Mouse (Mus musculus) cerebellum, postnatal 10 days (tissue): ENCODE data around the gene Hpgd.
A peak's percentile ranks its signal among the peaks of the same experiment; 100 is the strongest.
"Not testable (repeated sequence)": the region's sequence is repeated elsewhere in the genome, so short reads cannot be mapped to it uniquely, and the experiment has no call there.

Experiments used
- DNase-seq, 2 experiments: peaks; one replicate each; pipeline ENCODE4 v3.0.0; 2021; ENCODE audit warnings: mixed read lengths in 2 of 2

Hpgd gene

DNA sequence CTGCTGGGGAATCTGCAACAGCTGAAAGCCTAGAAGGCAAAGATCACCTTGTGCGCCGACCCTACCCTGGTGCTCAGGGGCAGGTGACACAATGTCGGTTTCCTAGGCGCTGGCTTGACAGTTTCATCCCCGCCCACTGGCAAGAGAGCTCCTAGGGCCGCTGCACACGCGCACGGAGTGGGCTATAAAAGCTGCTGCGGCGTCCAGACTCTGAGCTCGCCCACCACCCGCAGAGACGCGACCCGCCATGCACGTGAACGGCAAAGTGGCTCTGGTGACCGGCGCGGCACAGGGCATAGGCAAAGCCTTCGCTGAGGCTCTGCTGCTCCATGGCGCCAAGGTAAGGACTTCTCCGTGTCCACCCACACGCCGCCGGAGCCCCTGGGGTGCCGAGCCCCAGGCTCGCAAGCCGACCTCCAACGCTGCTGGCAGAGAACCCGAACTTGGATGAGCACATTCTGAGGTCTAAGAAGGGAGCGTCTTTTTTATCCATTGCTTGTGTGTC lies at the start of gene Hpgd:
Hpgd (plus strand) TSS at position 213 of the 505 bp plus-strand sequence.
- peak; percentile 68 to 79 for DNase-seq

DNA sequence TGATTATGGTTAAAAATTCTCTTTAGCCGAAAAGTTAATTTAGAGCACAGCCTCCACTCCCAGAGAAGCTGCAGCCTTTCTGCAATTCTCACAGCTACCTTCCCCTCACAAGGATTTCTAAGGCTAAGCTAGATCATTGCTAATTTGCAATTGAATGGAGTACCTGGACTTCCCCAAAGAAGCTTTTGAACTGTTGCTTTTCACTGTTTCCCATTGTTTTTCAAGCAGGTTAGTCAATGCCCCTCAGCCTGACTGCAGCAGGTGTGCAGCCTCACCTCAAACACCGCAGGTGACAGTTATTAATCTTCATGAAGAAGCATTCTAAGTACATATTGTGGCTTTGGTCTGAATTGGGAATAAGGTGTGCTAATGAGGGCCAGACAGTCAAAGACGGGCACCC lies 42.7 kb upstream of the Hpgd start:
- not testable (repeated sequence) for DNase-seq

DNA sequence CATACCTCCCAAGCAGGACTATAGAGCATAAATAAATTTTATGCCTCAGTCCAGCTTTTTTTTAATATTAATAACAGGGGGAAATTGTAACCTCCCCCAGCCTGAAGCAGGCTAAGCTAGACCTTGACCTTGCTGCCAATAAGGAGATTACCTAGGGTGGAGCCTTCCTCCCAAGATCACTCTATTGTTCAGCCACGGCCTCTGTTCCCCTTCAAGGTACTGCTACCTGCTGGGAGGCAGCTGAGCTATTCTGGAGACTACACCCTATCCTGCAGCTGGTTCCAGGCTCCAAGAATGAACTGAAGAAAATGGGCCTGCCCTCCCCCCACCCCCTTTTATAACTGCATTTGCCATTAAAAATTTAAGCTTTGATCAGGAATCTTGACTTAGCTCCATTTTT lies 42.1 kb upstream of the Hpgd start:
- no peak for DNase-seq

DNA sequence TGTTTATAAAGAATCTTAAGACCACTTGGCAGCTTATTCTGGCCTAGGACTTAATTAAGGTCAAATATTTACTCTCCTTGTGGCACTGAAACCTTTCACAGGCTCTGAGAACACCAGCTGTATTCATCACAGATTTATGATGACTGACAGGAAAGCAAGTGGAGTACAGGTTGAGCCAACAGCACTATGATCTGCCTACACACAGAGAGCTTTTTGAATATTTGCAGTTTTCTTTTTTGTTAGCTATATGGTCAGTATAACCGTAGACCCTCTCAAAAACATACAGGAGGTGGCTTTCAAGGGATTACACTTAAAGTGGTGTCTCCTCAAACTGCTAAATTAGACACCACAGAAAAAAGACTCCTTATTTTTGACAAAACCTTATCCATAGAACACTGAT lies 33.2 kb upstream of the Hpgd start:
- no peak for DNase-seq

DNA sequence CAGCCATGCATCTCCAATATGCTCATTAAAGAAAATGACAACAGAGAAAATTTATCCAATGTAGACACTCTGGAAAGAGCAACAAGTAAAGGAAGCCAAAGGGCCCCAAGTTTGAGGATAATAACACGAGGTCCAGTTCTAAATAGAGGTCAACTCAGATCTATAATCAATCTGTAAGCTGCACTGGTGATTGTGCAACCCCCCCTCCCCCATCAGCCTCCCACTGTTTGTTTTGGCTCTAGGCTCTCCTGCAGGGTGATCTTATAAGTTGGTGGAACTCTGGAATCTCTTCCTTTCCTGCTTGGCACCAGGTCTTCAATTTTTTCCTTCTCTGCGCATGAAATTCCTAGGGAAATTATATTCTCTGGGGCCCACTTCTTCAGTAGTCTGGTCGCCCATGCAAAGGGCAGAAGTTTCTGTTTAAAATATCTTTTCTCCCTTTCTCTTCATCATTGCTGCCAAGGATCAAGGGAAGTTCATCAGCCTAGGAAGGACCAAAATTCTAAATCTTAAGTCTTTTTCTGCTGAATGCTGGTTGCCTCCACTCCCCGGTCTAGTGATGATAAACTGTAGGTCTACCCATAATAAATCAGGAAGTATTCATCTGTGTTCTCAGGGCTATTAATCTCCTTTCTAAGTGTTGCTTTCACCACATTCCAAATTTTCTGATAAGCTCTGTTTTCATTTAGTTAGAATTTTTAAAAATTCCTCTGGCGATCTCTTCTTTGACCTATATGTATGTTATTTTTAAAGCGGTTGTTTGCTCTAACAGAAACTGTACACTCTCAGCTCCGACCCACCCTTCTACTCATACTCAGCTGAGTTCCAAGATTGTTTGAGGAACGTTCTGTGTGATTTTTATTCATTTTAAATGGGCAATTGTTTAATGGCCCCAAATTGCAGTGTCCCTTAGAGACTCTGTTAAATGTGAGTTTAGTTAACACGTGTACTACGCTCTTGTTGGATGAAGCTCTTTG lies 24.4 kb upstream of the Hpgd start:
- no peak for DNase-seq

DNA sequence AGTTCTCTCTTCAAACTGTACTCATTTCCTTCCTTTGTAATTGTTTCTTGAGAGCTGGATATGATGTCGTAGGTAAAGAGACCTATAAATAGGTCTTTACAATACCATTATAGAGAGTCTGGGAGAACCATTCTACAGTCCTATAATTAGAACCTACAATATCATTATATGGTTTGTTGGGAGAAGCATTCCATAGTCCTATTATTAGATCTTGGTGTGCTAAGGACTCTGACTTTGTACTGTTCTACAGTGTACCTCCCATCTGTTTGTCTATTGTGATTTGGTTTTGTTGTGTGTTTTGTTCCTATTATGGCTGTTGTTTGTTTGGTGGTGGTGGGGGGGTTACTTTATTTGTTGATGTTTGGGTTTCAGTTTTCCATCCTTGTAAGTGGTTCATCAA lies 21.5 kb upstream of the Hpgd start:
- DNase-seq: no peak

DNA sequence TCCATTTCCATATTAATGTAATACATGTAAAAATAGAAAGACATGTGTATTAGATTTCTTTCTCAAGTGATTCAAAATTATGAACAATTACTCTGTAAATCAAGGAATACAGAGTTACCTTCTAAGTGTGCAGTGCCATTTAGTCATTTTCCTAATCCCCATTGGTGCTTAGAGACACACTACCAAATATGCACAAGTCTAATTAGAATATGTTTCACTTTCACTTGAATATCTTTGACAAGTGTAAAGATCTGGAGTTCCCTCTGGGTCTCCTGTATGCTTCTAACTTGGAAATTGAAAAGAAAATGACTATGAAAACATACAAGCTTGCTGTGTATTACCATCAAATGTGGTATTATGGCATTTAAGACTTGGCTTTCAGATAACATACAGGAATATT lies 19.1 kb upstream of the Hpgd start:
- DNase-seq: no peak

DNA sequence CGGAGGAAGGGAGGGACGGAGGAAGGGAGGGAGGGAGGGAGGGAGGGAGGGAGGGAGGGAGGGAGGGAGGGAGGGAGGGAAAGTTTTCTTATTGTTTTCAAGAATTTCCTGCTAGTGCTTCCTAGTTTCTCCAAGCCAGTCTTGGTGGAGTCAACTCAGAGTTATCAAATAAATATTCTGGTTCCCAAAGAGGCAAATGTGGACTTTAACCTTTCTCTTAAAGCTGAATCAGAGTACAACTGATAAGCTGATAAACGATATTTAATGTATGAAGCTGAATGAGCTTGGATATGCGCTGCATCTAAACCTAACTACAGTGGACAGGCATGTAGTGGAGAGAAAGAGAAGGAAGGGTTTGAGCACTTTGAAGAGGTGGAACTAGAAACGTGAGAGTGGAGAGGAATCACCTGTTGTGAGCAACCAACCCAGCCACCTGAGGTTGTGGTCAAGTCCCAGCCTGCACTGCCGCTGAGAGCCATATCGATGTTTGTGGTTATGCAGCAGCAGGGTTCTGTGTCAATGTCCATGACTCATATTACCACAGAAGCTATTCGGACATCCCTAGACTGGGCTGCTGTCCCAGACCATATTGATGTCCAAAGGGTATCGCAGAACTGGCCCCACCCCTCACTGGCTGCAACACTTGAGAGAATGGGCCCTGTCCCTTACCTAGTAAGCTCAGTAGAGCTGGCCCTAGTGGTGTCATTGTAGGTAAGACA lies 16.4 kb upstream of the Hpgd start:
- no peak for DNase-seq

DNA sequence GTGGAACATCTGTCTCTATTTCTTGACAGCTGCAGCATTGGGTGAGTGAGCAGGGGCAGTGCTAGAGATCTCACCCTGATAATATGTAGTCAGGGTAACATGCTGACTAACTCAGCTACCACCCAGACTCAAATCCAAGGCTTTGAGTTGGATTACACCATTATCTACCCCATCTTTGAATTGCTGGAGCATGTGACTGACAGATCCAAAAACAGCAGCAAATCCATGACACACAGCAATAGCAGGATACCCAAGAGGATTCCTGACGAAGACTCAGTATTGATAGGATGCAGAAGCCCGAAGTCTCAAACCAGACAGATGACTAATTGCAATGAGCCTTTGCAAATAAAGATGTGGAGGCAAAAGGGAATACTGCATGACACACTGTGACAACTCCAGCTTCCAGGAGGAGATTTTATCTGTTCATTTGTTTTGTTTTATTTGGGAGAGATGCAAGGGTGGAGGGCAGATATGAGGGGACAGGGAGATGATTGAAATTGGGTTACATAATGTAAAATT lies 15.8 kb upstream of the Hpgd start:
- no peak for DNase-seq

DNA sequence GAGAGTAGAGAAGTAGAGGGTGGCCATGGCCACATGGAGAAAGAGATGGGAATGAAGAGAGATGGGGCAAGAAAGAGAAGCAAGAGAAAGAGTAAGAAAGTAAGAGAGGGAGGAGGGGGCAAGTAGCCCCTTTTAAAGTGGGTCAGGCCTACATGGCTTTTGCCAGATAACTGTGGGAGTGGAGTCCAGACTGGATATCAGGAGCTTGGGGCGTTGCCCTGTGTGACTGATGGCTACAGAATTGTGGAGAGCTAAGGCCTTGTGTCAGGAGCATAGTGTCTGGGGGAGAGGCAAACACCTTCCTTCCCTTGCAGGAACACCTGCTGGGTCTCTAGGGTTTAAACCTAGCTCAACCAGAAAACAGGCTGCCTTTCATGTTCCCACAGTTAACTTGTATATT lies 10.4 kb upstream of the Hpgd start:
- DNase-seq: no peak

DNA sequence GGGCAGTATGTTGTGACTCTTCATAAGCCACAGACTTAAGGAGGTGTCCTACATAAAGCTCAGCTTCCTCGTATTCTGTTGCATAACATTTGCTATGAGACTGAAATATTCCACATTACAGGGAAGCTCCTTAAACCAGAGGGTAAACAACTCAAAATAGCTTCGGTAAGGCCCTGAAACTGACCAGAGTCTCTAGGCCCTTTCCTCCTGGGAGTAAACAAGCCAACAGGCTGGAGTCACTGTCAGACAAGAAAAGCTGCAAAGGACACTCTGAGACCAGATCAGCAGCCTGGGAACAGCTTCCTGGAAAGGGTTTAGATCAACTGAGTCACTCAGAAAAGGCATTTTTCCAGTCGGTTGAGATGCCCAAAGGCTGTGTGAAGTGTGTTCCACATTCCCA lies 9.4 kb upstream of the Hpgd start:
- DNase-seq: no peak

DNA sequence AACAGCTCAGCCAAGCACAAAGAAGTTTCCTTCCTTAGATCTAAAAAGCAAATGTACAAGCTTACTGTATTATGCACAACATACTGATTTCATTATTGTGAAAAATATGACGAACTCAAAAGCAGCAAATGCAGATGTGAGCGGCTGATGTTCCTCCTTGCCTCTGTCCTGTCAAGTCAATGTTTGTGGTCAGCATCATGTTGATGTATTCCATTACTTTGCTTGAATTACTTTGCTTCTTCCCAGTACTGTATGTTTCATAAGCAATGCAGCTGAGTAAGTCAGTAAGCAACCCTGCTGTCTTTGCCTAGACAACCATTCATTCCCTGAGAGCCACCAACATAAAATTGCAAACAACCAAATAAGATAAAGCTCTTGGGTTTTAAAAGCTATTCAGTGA lies 7.7 kb upstream of the Hpgd start:
- no peak for DNase-seq

DNA sequence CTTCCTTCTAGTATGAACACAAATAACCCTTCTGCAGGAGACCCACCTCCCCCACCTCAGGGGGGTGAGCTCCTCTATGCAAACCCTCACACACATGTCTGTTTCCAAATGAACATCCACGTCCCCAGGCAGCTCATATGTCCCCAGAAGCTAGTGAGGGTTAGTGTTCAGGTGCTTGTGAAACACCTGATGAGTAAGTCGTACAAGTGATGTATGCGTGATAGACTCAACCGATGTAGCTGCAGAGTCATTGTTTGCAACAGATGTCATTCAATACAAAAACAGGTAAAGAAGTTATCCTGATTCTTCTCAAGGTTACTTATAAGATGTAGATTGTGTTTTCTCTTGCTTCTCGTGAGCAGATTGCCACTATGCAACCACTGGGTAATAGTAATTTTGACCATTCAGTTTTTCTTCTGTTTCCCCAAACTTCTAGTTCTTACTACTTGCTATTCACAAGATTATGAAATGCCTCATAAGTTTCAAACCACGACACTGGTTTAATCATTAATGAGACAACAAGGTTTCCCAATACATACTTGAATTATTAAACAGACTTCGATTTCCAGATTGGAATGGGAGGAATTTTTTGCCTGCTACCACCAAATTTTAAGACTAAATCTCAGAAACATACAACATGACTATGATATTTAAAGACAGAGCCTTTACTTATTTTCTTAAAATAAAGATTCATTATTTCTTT lies 6.9 kb upstream of the Hpgd start:
- no peak for DNase-seq

DNA sequence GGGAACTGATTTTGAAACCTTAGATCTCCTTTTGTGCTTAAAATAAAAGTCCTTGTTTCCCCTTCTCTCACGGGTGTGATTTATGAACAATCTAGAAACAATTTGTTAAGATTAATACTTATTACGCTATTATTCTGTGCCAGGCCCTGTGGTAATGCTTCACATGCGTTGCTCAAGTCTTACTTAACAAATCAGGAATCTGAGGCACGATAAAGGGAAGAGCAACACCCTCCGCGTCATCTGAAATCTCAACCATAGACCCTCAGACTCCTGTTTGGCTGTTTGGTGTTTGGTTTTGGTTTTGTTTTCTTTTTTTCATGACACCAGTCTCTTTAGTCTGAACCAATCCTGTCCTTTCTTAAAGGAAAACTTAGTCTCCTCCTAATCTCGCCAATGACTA lies 2.1 kb upstream of the Hpgd start:
- no peak for DNase-seq

DNA sequence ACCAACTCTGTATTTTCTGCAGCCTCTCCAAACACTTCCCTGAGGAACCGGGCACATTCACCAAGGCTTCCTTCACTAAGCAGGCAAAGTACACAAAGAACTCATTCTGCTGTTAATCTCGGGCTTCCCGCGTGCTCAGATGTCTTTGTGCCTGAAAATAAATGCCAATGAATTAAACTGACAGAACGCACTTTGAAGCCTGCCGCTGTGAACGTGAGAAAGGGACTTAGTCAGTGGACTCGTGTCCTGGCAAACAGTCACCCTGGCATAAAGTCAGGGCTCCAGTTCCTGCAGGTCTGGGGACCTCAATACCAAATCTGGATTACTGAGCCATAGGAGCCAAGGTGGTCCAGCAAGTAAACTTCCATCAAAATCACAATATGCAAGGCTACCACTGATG lies 905 bp upstream of the Hpgd start:
- DNase-seq: peak; percentile 53 to 68

DNA sequence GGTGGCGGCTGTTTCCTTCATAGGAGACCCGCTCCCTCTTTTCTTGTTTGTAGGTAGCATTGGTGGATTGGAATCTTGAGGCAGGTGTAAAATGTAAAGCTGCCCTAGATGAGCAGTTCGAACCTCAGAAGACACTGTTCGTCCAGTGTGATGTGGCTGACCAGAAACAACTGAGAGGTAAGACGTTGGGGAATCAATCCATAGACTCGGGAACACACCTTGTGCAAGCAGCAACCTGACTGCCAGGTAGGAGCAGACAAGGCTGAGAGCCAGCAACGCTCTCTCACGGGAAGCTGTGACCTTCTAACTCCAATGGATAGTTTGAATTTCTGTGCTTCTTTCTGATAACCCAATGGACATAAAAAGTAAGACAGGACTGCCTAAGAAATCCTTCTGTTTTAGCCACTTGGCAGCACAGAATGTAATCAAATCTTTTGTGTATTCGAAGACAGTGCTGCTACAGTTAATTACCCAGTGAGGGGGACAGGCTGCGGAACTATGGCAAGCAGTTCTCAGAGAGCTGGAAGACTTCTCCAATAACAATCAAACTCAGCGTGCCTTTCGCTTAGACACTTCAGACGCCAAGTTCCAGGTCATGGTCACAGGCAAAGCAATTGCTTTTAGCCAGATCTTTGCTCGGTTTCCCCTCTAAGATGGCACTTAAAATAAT lies 636 bp downstream of the Hpgd start:
- DNase-seq: peak; percentile 4 to 15

DNA sequence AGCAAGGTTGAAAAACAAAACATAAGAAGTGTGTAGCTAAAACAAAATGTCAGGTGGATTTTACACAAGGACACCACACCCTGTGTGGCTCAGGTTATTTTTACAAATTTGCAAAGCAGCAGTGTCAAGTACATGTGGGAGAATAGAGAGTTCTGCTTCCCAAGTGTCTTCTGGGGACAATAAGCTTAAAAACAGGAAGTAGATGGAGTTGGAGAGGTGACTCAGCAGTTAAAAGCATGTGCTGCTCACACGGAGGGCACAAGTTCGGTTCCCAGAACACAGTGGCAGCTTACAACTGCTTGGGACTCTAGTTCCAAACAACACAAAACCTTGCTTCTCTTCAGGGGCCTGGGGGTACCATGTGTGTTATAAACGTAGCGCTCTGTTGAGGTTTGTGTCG lies 5.0 kb downstream of the Hpgd start:
- no peak for DNase-seq

DNA sequence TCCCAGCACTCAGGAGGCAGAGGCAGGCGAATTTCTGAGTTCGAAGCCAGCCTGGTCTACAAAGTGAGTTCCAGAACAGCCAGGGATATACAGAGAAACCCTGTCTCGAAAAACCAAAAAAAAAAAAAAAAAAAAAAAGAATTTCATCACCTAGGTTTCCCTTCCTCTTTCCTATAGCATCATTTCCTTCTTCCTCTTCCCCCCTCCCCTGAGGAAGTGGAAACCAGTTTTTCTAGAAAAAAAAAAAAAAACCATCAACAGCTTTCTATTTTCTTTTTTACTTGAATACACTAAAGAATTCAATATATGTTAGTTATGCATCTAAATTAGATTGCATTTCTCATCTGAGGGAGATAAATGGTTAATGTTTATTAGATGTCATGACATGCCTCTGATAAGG lies 6.9 kb downstream of the Hpgd start:
- not testable (repeated sequence) for DNase-seq

DNA sequence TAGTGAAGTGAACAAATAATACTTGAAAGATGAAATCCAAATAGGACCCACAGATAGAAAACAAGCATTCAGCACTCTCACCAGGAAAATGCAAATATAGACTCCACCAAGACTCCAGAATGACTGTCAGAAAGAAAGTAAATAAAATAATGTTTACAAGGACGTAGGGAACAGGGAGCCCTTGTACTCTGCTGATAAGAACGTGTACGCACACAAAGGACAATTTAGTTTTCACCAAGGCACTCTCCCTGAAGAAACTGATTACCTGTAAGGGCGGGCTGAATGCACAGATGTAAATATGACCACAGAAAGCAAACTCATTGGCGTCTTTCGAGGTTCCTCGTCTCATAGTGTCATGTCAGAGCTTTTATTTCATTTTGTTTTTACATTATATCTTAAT lies 10.2 kb downstream of the Hpgd start:
- DNase-seq: no peak

DNA sequence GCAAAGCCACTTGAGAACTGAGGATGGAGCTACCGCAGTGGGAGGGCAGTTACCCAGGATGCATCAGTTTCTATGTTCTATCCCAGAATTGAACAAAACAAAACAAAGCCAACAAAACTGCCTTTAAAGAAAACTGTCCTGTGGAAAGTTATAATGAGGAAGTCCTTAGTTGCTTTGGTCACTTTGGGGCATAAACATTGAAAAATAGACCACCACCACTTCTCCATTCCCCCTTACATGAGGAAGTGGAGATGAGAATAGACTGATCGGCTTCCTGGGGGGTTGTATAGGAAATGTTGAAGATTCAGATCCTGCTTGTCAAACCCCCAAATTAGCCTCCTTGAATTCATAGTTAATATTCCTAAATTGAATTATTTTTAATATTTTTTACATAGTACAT lies 19.2 kb downstream of the Hpgd start:
- DNase-seq: no peak

DNA sequence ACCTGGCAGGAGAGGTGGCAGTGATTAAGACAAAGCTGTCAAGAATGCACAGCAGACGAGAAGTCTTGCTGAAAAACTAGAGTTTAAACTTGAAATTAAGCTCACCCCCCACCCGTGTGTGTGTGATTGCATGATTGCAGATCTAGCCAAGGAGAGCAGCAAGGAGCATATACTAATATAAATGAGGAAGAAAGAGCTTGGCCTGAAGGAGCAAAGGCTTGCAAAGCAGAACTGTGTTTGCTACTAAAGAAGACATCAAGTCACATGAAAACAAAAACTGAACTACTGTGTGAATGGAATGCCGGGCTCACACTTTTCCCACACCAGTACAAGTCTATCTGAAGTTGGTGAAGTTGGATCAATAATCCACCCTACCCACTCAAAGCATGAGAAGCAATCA lies 20.8 kb downstream of the Hpgd start:
- DNase-seq: no peak

DNA sequence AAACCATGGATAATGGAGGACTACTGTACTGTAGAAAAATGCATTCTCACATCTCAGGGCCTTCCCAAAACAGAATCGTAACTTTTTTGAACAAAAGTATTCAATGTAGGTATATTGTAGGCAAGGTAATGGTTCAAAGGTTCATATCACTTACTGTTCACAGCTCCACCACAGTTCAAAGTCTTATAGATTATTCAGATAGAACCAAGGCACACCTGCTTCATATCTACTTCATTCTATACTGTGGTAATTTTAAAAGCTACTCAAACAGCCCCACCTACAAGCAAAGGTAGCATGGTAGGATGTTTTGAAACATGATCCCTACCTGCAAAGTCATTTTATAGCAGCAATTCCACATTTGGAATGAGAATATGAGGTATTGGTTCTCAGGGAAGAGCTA lies 28.9 kb downstream of the Hpgd start:
- DNase-seq: no peak

DNA sequence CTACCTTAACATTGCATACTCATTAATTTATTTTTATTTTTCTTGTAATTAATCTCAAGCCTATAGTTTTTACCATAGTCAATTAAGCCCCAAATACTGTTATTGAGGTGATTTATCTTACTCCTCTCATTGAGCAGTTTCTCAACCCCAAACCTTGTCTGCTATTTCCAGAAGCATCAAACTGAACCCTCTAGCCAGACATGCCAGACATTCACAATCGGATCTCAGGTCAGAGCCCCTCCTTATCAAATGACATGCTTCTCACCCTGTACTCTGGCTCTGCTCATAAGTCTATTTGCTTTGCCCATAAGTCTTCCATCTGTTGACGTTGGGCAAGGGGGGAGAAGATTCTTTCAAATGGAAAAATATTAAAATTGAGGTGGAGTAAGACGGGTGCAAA lies 33.3 kb downstream of the Hpgd start:
- no peak for DNase-seq
